Mouse (Mus musculus): ENCODE data around the gene Bcor. TPM values are rescaled to one million over a fixed set of nuclear protein-coding genes. Genes with fewer than 3 reads are reported as not detected.
A peak's percentile ranks its signal among the peaks of the same experiment; 100 is the strongest.

The Bcor gene
- polyA plus RNA-seq (2015; fragmentation: Nextera tagmentation; extraction: Ambion mirVana) = 8.1 and 9.8 TPM in 2 replicates

GRCm38 (mm10) chrX:12159981-12160656, at the start of gene Bcor:
Gene Bcor, minus strand, starts transcription at chrX:12160355.
- H3K9me3 ChIP-seq (ENCODE audit: control insufficient read depth, low read length) = no peaks in the 10 kb centered on the region
- WGBS = 4% methylated on average over 38 of the region's 56 CpGs
- no peaks in the 10 kb centered on the region for H3K36me3 ChIP-seq (ENCODE audit: control insufficient read depth, insufficient read depth, low read length)
- peak within 1 kb of the TSS; percentile 62 for H3K4me2 ChIP-seq (ENCODE audit: low read depth, low read length)
- peaks cover 8% of the 10 kb centered on the region; the same call in 1 of the 2 replicates for H3K4me1 ChIP-seq (ENCODE audit: control insufficient read depth, insufficient read depth, low read length)
- peak within 1 kb of the TSS; percentile 49 for H3K4me3 ChIP-seq (ENCODE audit: low read length)
- peak; percentile 58 for ATAC-seq
- H3K9ac ChIP-seq (ENCODE audit: low read depth, low read length) = peak within 1 kb of the TSS; percentile 74
- peaks cover 32% of the 10 kb centered on the region for H3K27me3 ChIP-seq (replicated peaks; ENCODE audit: control insufficient read depth, insufficient read depth, low read length)
- peak within 1 kb of the TSS; percentile 88 for H3K27ac ChIP-seq (ENCODE audit: low read length)

- no peaks in the 10 kb centered on the region for H3K4me1 ChIP-seq (ENCODE audit: control insufficient read depth, insufficient read depth, low read length)
- no peaks in the 10 kb centered on the region for H3K36me3 ChIP-seq (ENCODE audit: control insufficient read depth, insufficient read depth, low read length)
- H3K27ac ChIP-seq (ENCODE audit: low read length) = no peak overlapping the region
- no peak overlapping the region for H3K4me2 ChIP-seq (ENCODE audit: low read depth, low read length)
- H3K27me3 ChIP-seq (replicated peaks; ENCODE audit: control insufficient read depth, insufficient read depth, low read length) = no peaks in the 10 kb centered on the region
- no peak for ATAC-seq
- H3K9ac ChIP-seq (ENCODE audit: low read depth, low read length) = no peak overlapping the region
- no peak overlapping the region for H3K4me3 ChIP-seq (ENCODE audit: low read length)
- 81% methylated on average over 3 of the region's 3 CpGs for WGBS
- H3K9me3 ChIP-seq (ENCODE audit: control insufficient read depth, low read length) = no peaks in the 10 kb centered on the region
Observed at GRCm38 (mm10) chrX:12202951-12203350, 42.8 kb upstream of the Bcor start.

- no peaks in the 10 kb centered on the region for H3K27me3 ChIP-seq (replicated peaks; ENCODE audit: control insufficient read depth, insufficient read depth, low read length)
- whole genome bisulfite sequencing = 90% methylated on average over 3 of the region's 3 CpGs
- H3K36me3 ChIP-seq (ENCODE audit: control insufficient read depth, insufficient read depth, low read length) = no peaks in the 10 kb centered on the region
- no peak overlapping the region for H3K4me3 ChIP-seq (ENCODE audit: low read length)
- no peak for ATAC-seq
- H3K4me2 ChIP-seq (ENCODE audit: low read depth, low read length) = no peak overlapping the region
- H3K4me1 ChIP-seq (ENCODE audit: control insufficient read depth, insufficient read depth, low read length) = no peaks in the 10 kb centered on the region
- no peaks in the 10 kb centered on the region for H3K9me3 ChIP-seq (ENCODE audit: control insufficient read depth, low read length)
- no peak overlapping the region for H3K27ac ChIP-seq (ENCODE audit: low read length)
- H3K9ac ChIP-seq (ENCODE audit: low read depth, low read length) = no peak overlapping the region
Observed at GRCm38 (mm10) chrX:12201111-12201510, 41.0 kb upstream of the Bcor start.

GRCm38 (mm10) chrX:12195234-12195919, 35.2 kb upstream of the Bcor start:
- 56% methylated on average over 11 of the region's 11 CpGs for WGBS
- Histone ChIP-seq H3K4me3 (ENCODE audit: low read length) (no peak overlapping the region), H3K36me3 (ENCODE audit: control insufficient read depth, insufficient read depth, low read length) (no peaks in the 10 kb centered on the region), H3K9ac (ENCODE audit: low read depth, low read length) (no peak overlapping the region), H3K4me2 (ENCODE audit: low read depth, low read length) (no peak overlapping the region), H3K27ac (ENCODE audit: low read length) (no peak overlapping the region), H3K27me3 (replicated peaks; ENCODE audit: control insufficient read depth, insufficient read depth, low read length) (no peaks in the 10 kb centered on the region), H3K4me1 (ENCODE audit: control insufficient read depth, insufficient read depth, low read length) (no peaks in the 10 kb centered on the region), H3K9me3 (ENCODE audit: control insufficient read depth, low read length) (no peaks in the 10 kb centered on the region)
- no peak for ATAC-seq

- no peak overlapping the region for H3K9ac ChIP-seq (ENCODE audit: low read depth, low read length)
- H3K36me3 ChIP-seq (ENCODE audit: control insufficient read depth, insufficient read depth, low read length) = no peaks in the 10 kb centered on the region
- H3K27ac ChIP-seq (ENCODE audit: low read length) = no peak overlapping the region
- no peak overlapping the region for H3K4me2 ChIP-seq (ENCODE audit: low read depth, low read length)
- H3K27me3 ChIP-seq (replicated peaks; ENCODE audit: control insufficient read depth, insufficient read depth, low read length) = no peaks in the 10 kb centered on the region
- 64% methylated on average over 2 of the region's 2 CpGs for WGBS
- no peak overlapping the region for H3K4me3 ChIP-seq (ENCODE audit: low read length)
- no peaks in the 10 kb centered on the region for H3K9me3 ChIP-seq (ENCODE audit: control insufficient read depth, low read length)
- no peak for ATAC-seq
- H3K4me1 ChIP-seq (ENCODE audit: control insufficient read depth, insufficient read depth, low read length) = no peaks in the 10 kb centered on the region
Observed at GRCm38 (mm10) chrX:12192343-12192742, 32.2 kb upstream of the Bcor start.

GRCm38 (mm10) chrX:12189511-12189910, 29.4 kb upstream of the Bcor start:
- no peak for ATAC-seq
- WGBS = 76% methylated on average over 4 of the region's 4 CpGs
- no peaks in the 10 kb centered on the region for H3K27me3 ChIP-seq (replicated peaks; ENCODE audit: control insufficient read depth, insufficient read depth, low read length)

GRCm38 (mm10) chrX:12175198-12175960, 15.2 kb upstream of the Bcor start:
- Histone ChIP-seq H3K4me2 (ENCODE audit: low read depth, low read length) (no peak overlapping the region), H3K4me1 (ENCODE audit: control insufficient read depth, insufficient read depth, low read length) (no peaks in the 10 kb centered on the region), H3K4me3 (ENCODE audit: low read length) (no peak overlapping the region), H3K9me3 (ENCODE audit: control insufficient read depth, low read length) (no peaks in the 10 kb centered on the region), H3K36me3 (ENCODE audit: control insufficient read depth, insufficient read depth, low read length) (no peaks in the 10 kb centered on the region), H3K27me3 (replicated peaks; ENCODE audit: control insufficient read depth, insufficient read depth, low read length) (no peaks in the 10 kb centered on the region), H3K9ac (ENCODE audit: low read depth, low read length) (no peak overlapping the region), H3K27ac (ENCODE audit: low read length) (no peak overlapping the region; the same call in 1 of the 2 replicates)
- ATAC-seq = no peak
- 49% methylated on average over 16 of the region's 16 CpGs for WGBS

More at GRCm38 (mm10) chrX:12189511-12189910, 29.4 kb upstream of the Bcor start:
- Histone ChIP-seq H3K27ac (ENCODE audit: low read length) (no peak overlapping the region), H3K4me2 (ENCODE audit: low read depth, low read length) (no peak overlapping the region), H3K9ac (ENCODE audit: low read depth, low read length) (no peak overlapping the region), H3K9me3 (ENCODE audit: control insufficient read depth, low read length) (no peaks in the 10 kb centered on the region), H3K4me1 (ENCODE audit: control insufficient read depth, insufficient read depth, low read length) (no peaks in the 10 kb centered on the region), H3K36me3 (ENCODE audit: control insufficient read depth, insufficient read depth, low read length) (no peaks in the 10 kb centered on the region), H3K4me3 (ENCODE audit: low read length) (no peak overlapping the region)

- H3K9me3 ChIP-seq (ENCODE audit: control insufficient read depth, low read length) = no peaks in the 10 kb centered on the region
- no peak for ATAC-seq
- H3K4me1 ChIP-seq (ENCODE audit: control insufficient read depth, insufficient read depth, low read length) = no peaks in the 10 kb centered on the region
- WGBS = 38% methylated on average over 3 of the region's 3 CpGs
- H3K27me3 ChIP-seq (replicated peaks; ENCODE audit: control insufficient read depth, insufficient read depth, low read length) = no peaks in the 10 kb centered on the region
- no peaks in the 10 kb centered on the region for H3K36me3 ChIP-seq (ENCODE audit: control insufficient read depth, insufficient read depth, low read length)
- H3K4me3 ChIP-seq (ENCODE audit: low read length) = no peak overlapping the region
- no peak overlapping the region for H3K9ac ChIP-seq (ENCODE audit: low read depth, low read length)
- no peak overlapping the region for H3K27ac ChIP-seq (ENCODE audit: low read length)
- H3K4me2 ChIP-seq (ENCODE audit: low read depth, low read length) = no peak overlapping the region
Observed at GRCm38 (mm10) chrX:12170128-12170527, 10.0 kb upstream of the Bcor start.

All from intestine, embryonic 16.5 days (tissue).